Mouse (Mus musculus): Measurements from ENCODE around the gene Zbtb3.

DNA sequence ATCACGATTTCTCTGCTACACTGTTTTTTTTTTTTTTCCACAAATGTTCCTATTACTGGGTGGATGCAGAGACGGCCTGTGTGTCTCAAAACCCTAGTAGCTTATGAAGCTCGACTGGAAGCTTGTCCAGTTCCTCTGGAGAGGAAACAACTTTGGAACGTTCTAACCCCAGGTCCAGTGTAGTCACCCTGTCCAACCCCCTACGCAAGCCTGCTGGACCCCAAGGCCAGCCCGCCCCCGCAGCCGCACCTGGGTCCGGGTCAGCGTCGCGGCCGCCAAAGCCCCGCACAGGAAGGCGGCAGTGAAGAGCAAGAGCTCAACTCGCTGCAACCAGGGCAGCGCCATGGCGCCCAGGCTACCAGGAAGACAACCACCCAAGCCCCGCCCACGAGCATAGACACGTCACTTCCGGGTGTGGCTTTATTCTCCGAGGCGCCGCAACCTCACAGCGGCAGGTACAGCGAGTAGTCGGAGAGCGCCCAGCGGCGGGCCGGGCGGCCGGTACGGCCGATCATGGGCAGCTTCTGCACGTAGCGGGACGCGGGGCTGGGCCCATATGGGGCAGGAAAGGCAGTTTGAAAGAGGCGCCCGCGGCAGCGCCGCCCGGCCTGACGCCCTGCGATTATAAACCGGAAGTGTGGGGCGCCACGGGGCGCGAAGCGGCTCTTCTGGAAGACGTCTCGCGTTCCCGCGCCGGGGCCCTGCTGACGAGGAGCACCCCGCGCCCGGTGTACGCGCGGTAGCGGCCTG lies 28.1 kb upstream of the Zbtb3 start, which contains the start of gene Tmem179b:
- TF ChIP-seq CTCF (IDR thresholded peaks at IDR 0.05; ENCODE audit: control insufficient read depth, insufficient read depth, insufficient replicate concordance, low read depth, low read length) (no peak), POLR2A (IDR thresholded peaks at IDR 0.05; ENCODE audit: control insufficient read depth, low read depth, low read length) (peak; percentile 94)

All from testis, adult 2 months (tissue).